18 mouse cellular contexts compared by ENCODE assay signal in genomic region chr17:5668456-5668855, GRCm38 (mm10).
"Had no signal": no experiment of that assay in that cellular context is flagged by ENCODE, and none has a peak within 500 bp of the region (broad histone marks: within the 10 kb centered on the region; RNA-seq: fewer than 3 reads in every experiment).

No protein-coding gene starts in this region.

- H3K4me1 ChIP-seq: liver, embryonic 13.5 days; lung, embryonic 15.5 days; midbrain, embryonic 15.5 days had no signal

- H3K9me3 ChIP-seq: limb, embryonic 12.5 days; liver, embryonic 13.5 days; lung, embryonic 15.5 days; midbrain, embryonic 15.5 days; neural tube, embryonic 12.5 days had no signal

- H3K27ac ChIP-seq: kidney, postnatal 0 days; layer of hippocampus, adult 2 months; limb, embryonic 12.5 days; liver, embryonic 13.5 days; lung, embryonic 15.5 days; macrophage; midbrain, embryonic 15.5 days; neural tube, embryonic 12.5 days; stomach, postnatal 0 days had no signal

- H3K27me3 ChIP-seq: limb, embryonic 12.5 days; liver, embryonic 13.5 days; lung, embryonic 15.5 days; midbrain, embryonic 15.5 days; neural tube, embryonic 12.5 days had no signal

- ATAC-seq: liver, postnatal 0 days; midbrain, embryonic 15.5 days had no signal

- H3K4me2 ChIP-seq: limb, embryonic 12.5 days; liver, embryonic 13.5 days; lung, embryonic 15.5 days; midbrain, embryonic 11.5 days; midbrain, embryonic 15.5 days; neural tube, embryonic 12.5 days had no signal

- H3K4me3 ChIP-seq: layer of hippocampus, adult 2 months; limb, embryonic 12.5 days; liver, embryonic 13.5 days; lung, embryonic 15.5 days; megakaryocyte, embryonic 14.5 days; midbrain, embryonic 15.5 days; neural tube, embryonic 12.5 days had no signal

- H3K9ac ChIP-seq: limb, embryonic 12.5 days; liver, embryonic 13.5 days; liver, postnatal 0 days; lung, embryonic 15.5 days; midbrain, embryonic 15.5 days; neural tube, embryonic 12.5 days had no signal

- H3K36me3 ChIP-seq: limb, embryonic 12.5 days; lung, embryonic 15.5 days; midbrain, embryonic 15.5 days; neural tube, embryonic 12.5 days had no signal

- DNase-seq: kidney, adult 9 months; kidney, postnatal 4 days; liver; liver, embryonic 13.5 days; liver, postnatal 0 days; lung, postnatal 14 days; right cerebral cortex, adult 18-20 months; right cerebral cortex, postnatal 25 days had no signal
